Mouse (Mus musculus) lung, postnatal 0 days (tissue): Measurements from ENCODE around the gene BC005561.

Experiments
- CTCF ChIP-seq: IDR thresholded peaks from 2 replicates; pipeline ENCODE4 v1.5.1; 2016; ENCODE audit warnings: antibody characterized with exemption, mild to moderate bottlenecking
- EP300 ChIP-seq: IDR thresholded peaks from 2 replicates; pipeline ENCODE4 v1.6.1; 2016; ENCODE audit warnings: antibody characterized with exemption, mild to moderate bottlenecking, control low read depth

GRCm38 (mm10) chr5:104459706-104460455 lies 48.3 kb upstream of the BC005561 start:
- no peak for TF ChIP-seq CTCF
- no peak for TF ChIP-seq EP300
